Mouse (Mus musculus) Muller cell, postnatal 12 days (primary cell): ENCODE measurements around the gene Dpp7.
A peak's percentile ranks its signal among the peaks of the same experiment; 100 is the strongest.

Experiments
- DNase-seq: peaks from one replicate; pipeline ENCODE4 v3.0.0-alpha.2; 2015; ENCODE audit errors: inconsistent ontology term

Dpp7 gene

GRCm38 (mm10) chr2:25369996-25370395 lies 13.8 kb upstream of the Dpp7 start:
- DNase-seq, result no peak

- peak; percentile 88 for DNase-seq
Measured at GRCm38 (mm10) chr2:25365091-25365761, 9.1 kb upstream of the Dpp7 start, which contains the start of gene Uap1l1. TSS of gene Uap1l1 (minus strand) at chr2:25365682.

- DNase-seq, result no peak
Measured at GRCm38 (mm10) chr2:25364761-25365090, 8.6 kb upstream of the Dpp7 start.

- DNase-seq, result no peak
Measured at GRCm38 (mm10) chr2:25364313-25364712, 8.2 kb upstream of the Dpp7 start.

- peak; percentile 57 for DNase-seq
Measured at GRCm38 (mm10) chr2:25363478-25364178, 7.5 kb upstream of the Dpp7 start.

- no peak for DNase-seq
Measured at GRCm38 (mm10) chr2:25359848-25360247, 3.7 kb upstream of the Dpp7 start.

GRCm38 (mm10) chr2:25355419-25356066 lies 616 bp downstream of the Dpp7 start:
- no peak for DNase-seq

- DNase-seq, result no peak
Measured at GRCm38 (mm10) chr2:25354211-25354610, 1.9 kb downstream of the Dpp7 start.

GRCm38 (mm10) chr2:25350701-25351100 lies 5.5 kb downstream of the Dpp7 start:
- no peak for DNase-seq

GRCm38 (mm10) chr2:25349499-25349898 lies 6.7 kb downstream of the Dpp7 start:
- DNase-seq, result no peak

- DNase-seq, result no peak
Measured at GRCm38 (mm10) chr2:25348162-25348561, 8.0 kb downstream of the Dpp7 start.

GRCm38 (mm10) chr2:25338303-25338702 lies 17.9 kb downstream of the Dpp7 start:
- DNase-seq, result no peak

GRCm38 (mm10) chr2:25333569-25333968 lies 22.6 kb downstream of the Dpp7 start:
- DNase-seq, result no peak

- peak; percentile 98 for DNase-seq
Measured at GRCm38 (mm10) chr2:25332286-25333160, 23.6 kb downstream of the Dpp7 start, which contains the start of gene Man1b1. TSS of gene Man1b1 (plus strand) at chr2:25332338.

GRCm38 (mm10) chr2:25331470-25331869 lies 24.7 kb downstream of the Dpp7 start:
- no peak for DNase-seq

GRCm38 (mm10) chr2:25328440-25328839 lies 27.7 kb downstream of the Dpp7 start:
- peak; percentile 6 for DNase-seq

GRCm38 (mm10) chr2:25326036-25326435 lies 30.1 kb downstream of the Dpp7 start:
- DNase-seq, result no peak

GRCm38 (mm10) chr2:25320084-25320483 lies 36.1 kb downstream of the Dpp7 start:
- DNase-seq, result no peak

- peak; percentile 77 for DNase-seq
Measured at GRCm38 (mm10) chr2:25318971-25319773, 37.0 kb downstream of the Dpp7 start, which contains the start of gene Grin1. TSS of gene Grin1 (minus strand) at chr2:25319187.

- DNase-seq, result no peak
Measured at GRCm38 (mm10) chr2:25318119-25318966, 37.8 kb downstream of the Dpp7 start.
